Mouse (Mus musculus): ENCODE results near the gene Eda2r. TPM values are rescaled to one million over a fixed set of nuclear protein-coding genes. Genes with fewer than 3 reads are reported as not detected.

The Eda2r gene
- 0.89 and 1.0 TPM in 2 replicates for polyA plus RNA-seq (2015; fragmentation: Nextera tagmentation; extraction: Ambion mirVana)

GRCm38 (mm10) chrX:97377065-97377421 lies at the start of gene Eda2r:
Gene Eda2r, minus strand, starts transcription at chrX:97377216.
- Histone ChIP-seq H3K4me3 (replicated peaks) (peak within 1 kb of the TSS; percentile 32), H3K27ac (no peak within 1 kb of the TSS), H3K27me3 (no peaks in the 10 kb centered on the region), H3K9ac (replicated peaks) (no peak within 1 kb of the TSS; the same call in 1 of the 2 replicates), H3K9me3 (no peaks in the 10 kb centered on the region), H3K36me3 (no peaks in the 10 kb centered on the region), H3K4me1 (replicated peaks) (no peaks in the 10 kb centered on the region), H3K4me2 (replicated peaks) (peak within 1 kb of the TSS; percentile 49)
- WGBS = 16% methylated on average over 8 of the region's 8 CpGs
- ATAC-seq = peak; percentile 97

DNA sequence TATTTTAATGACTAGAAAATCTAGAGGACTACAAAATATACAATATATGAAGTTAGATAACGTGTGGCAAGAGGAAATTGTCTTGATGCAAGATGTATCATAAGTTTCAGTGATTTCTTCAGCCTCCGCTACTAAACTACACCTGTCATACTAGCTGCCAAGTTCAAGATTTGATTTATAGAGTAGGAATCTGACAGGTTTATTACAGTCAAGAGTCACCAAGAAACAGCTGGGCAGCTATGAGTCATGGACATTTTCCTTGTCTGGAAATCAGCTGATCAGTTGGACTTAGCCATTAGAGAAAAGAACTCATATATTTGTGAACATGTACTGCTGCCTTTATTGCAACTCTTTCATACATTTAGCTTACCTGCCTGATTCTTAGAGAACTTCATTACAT lies 20.9 kb upstream of the Eda2r start:
- 75% methylated on average over 2 of the region's 2 CpGs for whole genome bisulfite sequencing
- Histone ChIP-seq H3K9me3 (no peaks in the 10 kb centered on the region), H3K27me3 (no peaks in the 10 kb centered on the region), H3K4me1 (replicated peaks) (no peaks in the 10 kb centered on the region), H3K36me3 (no peaks in the 10 kb centered on the region), H3K4me3 (replicated peaks) (no peak overlapping the region), H3K9ac (replicated peaks) (no peak overlapping the region), H3K4me2 (replicated peaks) (no peak overlapping the region), H3K27ac (no peak overlapping the region)
- ATAC-seq = no peak

- Histone ChIP-seq H3K4me2 (replicated peaks) (no peak overlapping the region), H3K27me3 (no peaks in the 10 kb centered on the region), H3K36me3 (no peaks in the 10 kb centered on the region), H3K9ac (replicated peaks) (no peak overlapping the region), H3K9me3 (no peaks in the 10 kb centered on the region), H3K4me3 (replicated peaks) (no peak overlapping the region), H3K27ac (no peak overlapping the region), H3K4me1 (replicated peaks) (no peaks in the 10 kb centered on the region)
- no peak for ATAC-seq
- 64% methylated on average over 1 of the region's 1 CpGs for WGBS
Measured at GRCm38 (mm10) chrX:97378076-97378475, 1.1 kb upstream of the Eda2r start.

DNA sequence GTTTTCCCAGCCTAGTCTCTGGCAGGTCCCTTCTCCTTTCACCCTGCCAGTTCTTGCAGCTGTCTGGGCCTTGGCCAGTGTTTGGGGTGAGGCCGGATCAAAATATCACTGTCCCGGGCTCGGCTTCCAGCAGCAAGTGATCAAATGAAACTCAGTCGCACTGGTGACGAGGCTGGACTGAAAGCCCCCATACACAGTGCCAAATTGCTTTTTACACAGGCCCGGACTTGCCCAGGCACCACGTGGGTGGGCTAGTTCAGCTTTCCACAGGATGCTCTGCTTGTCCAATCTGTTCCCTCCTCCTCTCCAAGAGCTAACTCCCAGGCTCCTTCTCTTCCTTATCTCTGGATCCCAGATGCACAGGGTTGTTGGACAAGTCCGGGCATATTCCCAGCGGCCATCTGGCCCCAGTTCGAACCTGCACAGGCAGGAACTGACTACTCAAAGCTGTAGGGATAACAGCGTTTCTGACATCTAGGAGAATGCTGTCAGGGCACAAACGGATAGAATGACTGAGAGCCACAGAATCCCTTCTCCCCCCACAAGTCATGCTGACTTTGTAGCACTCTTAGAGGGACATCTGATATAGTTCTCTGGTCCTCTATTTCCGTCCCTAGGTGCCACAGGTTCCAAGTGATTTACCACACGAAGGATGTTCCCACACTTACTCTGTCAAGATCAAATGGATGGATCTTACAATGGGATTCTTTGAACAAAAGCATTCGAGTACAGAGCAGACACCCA lies 523 bp downstream of the Eda2r start:
- ATAC-seq = peak; percentile 90
- Histone ChIP-seq H3K4me1 (replicated peaks) (no peaks in the 10 kb centered on the region), H3K27me3 (no peaks in the 10 kb centered on the region), H3K27ac (no peak overlapping the region), H3K4me3 (replicated peaks) (peak overlapping the region; percentile 32), H3K9ac (replicated peaks) (no peak overlapping the region; the same call in 1 of the 2 replicates), H3K36me3 (no peaks in the 10 kb centered on the region), H3K9me3 (no peaks in the 10 kb centered on the region), H3K4me2 (replicated peaks) (peak overlapping the region; percentile 49)
- 29% methylated on average over 15 of the region's 15 CpGs for WGBS

GRCm38 (mm10) chrX:97372826-97373225 lies 4.2 kb downstream of the Eda2r start:
- Histone ChIP-seq H3K4me2 (replicated peaks) (no peak overlapping the region), H3K27me3 (no peaks in the 10 kb centered on the region), H3K9me3 (no peaks in the 10 kb centered on the region), H3K9ac (replicated peaks) (no peak overlapping the region), H3K4me1 (replicated peaks) (no peaks in the 10 kb centered on the region), H3K4me3 (replicated peaks) (no peak overlapping the region), H3K36me3 (no peaks in the 10 kb centered on the region), H3K27ac (no peak overlapping the region)
- WGBS = 54% methylated on average over 2 of the region's 2 CpGs
- no peak for ATAC-seq

DNA sequence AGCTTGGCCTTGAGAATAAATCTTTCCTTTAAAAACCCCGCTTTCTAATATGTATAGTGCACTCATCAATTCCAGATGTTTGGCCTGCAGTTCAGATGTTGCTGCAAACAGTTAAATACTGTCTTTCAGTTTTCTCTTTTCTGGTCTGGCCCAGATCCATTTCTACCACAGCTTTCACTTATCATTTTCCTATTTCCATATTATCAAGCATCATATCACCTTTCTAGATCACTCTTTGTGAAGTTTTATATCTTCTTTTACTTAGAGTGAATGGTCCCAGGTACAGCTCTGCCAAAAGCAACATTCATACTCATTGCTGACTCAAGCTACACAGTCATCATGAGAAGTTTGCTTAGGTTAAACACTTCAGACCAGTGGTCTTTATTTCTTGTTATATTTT lies 7.8 kb downstream of the Eda2r start:
- H3K27me3 ChIP-seq = no peaks in the 10 kb centered on the region
- H3K9me3 ChIP-seq = no peaks in the 10 kb centered on the region
- H3K9ac ChIP-seq (replicated peaks) = no peak overlapping the region
- H3K4me1 ChIP-seq (replicated peaks) = no peaks in the 10 kb centered on the region
- H3K4me3 ChIP-seq (replicated peaks) = no peak overlapping the region
- WGBS = 81% methylated on average over 1 of the region's 1 CpGs
- H3K36me3 ChIP-seq = no peaks in the 10 kb centered on the region
- H3K27ac ChIP-seq = no peak overlapping the region
- no peak overlapping the region for H3K4me2 ChIP-seq (replicated peaks)
- no peak for ATAC-seq

DNA sequence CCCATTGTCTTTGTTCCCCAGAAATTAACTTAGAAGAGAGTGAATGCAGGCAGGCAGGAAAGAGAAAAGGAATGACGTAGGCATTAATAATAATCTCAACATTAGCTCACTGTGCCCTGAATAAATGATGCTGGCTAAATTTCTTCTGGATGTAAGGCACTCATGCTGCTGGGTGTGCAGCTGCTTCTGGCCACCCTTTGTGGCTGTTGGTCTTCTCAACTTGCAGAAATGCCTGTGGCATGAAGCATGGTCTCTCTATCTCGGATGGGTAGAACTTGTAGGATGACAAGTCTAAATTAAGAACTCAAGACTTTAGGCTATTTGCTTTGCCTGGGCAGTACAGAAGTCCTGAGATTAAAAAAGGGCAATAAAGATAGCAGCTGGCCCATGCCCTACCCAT lies 8.3 kb downstream of the Eda2r start:
- Histone ChIP-seq H3K9ac (replicated peaks) (no peak overlapping the region), H3K4me3 (replicated peaks) (no peak overlapping the region), H3K27ac (no peak overlapping the region), H3K9me3 (no peaks in the 10 kb centered on the region), H3K36me3 (no peaks in the 10 kb centered on the region), H3K27me3 (no peaks in the 10 kb centered on the region), H3K4me2 (replicated peaks) (no peak overlapping the region), H3K4me1 (replicated peaks) (no peaks in the 10 kb centered on the region)
- no peak for ATAC-seq
- WGBS = 82% methylated on average over 2 of the region's 2 CpGs

- WGBS = 50% methylated on average over 2 of the region's 2 CpGs
- Histone ChIP-seq H3K4me1 (replicated peaks) (no peaks in the 10 kb centered on the region), H3K4me2 (replicated peaks) (no peak overlapping the region), H3K9ac (replicated peaks) (no peak overlapping the region), H3K36me3 (no peaks in the 10 kb centered on the region), H3K27me3 (no peaks in the 10 kb centered on the region), H3K9me3 (no peaks in the 10 kb centered on the region), H3K4me3 (replicated peaks) (no peak overlapping the region), H3K27ac (no peak overlapping the region)
- peak; percentile 58; the same call in 1 of the 2 replicates for ATAC-seq
Measured at GRCm38 (mm10) chrX:97360919-97361318, 16.1 kb downstream of the Eda2r start.

DNA sequence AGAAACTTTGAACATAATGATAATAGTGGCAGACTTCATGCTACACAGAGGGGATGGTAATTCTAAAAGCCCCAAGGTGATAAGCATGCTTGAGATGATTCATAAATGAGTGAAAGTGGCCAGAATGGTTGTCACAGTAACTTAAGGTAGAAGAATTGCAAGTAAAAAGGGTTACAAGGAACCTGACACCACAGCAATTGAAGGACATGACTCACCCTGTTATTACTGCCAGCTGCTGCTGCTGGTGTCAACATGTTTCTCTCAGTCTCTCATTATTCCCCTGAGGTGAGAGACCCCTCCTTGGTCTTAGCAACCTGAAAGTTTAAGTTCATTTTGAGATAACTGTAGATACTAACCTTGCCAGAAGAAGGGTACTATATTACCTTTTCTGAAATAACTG lies 49.1 kb downstream of the Eda2r start:
- Histone ChIP-seq H3K9me3 (no peaks in the 10 kb centered on the region), H3K4me2 (replicated peaks) (no peak overlapping the region), H3K27me3 (no peaks in the 10 kb centered on the region), H3K36me3 (no peaks in the 10 kb centered on the region), H3K9ac (replicated peaks) (no peak overlapping the region), H3K27ac (no peak overlapping the region), H3K4me3 (replicated peaks) (no peak overlapping the region), H3K4me1 (replicated peaks) (no peaks in the 10 kb centered on the region)
- no peak for ATAC-seq

Measured in midbrain, embryonic 13.5 days (tissue).